Mouse (Mus musculus) embryonic facial prominence, embryonic 15.5 days (tissue): ENCODE results near the gene Ntrk3. TPM values are rescaled to one million over a fixed set of nuclear protein-coding genes. Genes with fewer than 3 reads are reported as not detected.

ENCODE experiments used
- ATAC-seq: fragments of 200-750 bp; cut with Nextera tagmentation; 2 replicates; pipeline ENCODE4 v1.8.0; 2017; ENCODE audit warnings: low read depth, moderate TSS enrichment; ENCODE audit not compliant: insufficient number of reproducible peaks, low FRiP score, low TSS enrichment
- H3K27ac ChIP-seq: fragments of 300-500 bp; sonication (generic); replicated peaks from 2 replicates; pipeline ENCODE4 v1.5.1; 2015; ENCODE audit warnings: mild to moderate bottlenecking, inconsistent platforms
- H3K27me3 ChIP-seq: fragments of 300-500 bp; sonication (generic); 2 replicates; pipeline ENCODE4 v1.6.1; 2015; ENCODE audit warnings: inconsistent platforms
- H3K36me3 ChIP-seq: fragments of 300-500 bp; sonication (generic); 2 replicates; pipeline ENCODE4 v1.6.1; 2015; ENCODE audit warnings: mild to moderate bottlenecking, inconsistent platforms
- H3K4me1 ChIP-seq: fragments of 300-500 bp; sonication (generic); 2 replicates; pipeline ENCODE4 v1.6.1; 2015; ENCODE audit warnings: inconsistent platforms
- H3K4me2 ChIP-seq: fragments of 300-500 bp; sonication (generic); replicated peaks from 2 replicates; pipeline ENCODE4 v1.6.1; 2015; ENCODE audit warnings: mild to moderate bottlenecking, inconsistent platforms
- H3K4me3 ChIP-seq: fragments of 300-500 bp; sonication (generic); replicated peaks from 2 replicates; pipeline ENCODE4 v1.5.1; 2015; ENCODE audit warnings: mild to moderate bottlenecking, inconsistent platforms
- H3K9ac ChIP-seq: fragments of 300-500 bp; sonication (generic); 2 replicates; pipeline ENCODE4 v1.6.1; 2015; ENCODE audit warnings: inconsistent platforms
- H3K9me3 ChIP-seq: fragments of 300-500 bp; sonication (generic); replicated peaks from 2 replicates; pipeline ENCODE4 v1.6.1; 2016; ENCODE audit warnings: inconsistent platforms
- WGBS: fragments of 180-500 bp; shearing (Covaris S2); methylation state at CpG from one replicate; pipeline ENCODE4 v1.1.7; 2015; 5-methylcytosine and 5-hydroxymethylcytosine counted together
- polyA plus RNA-seq: library from polyadenylated mRNA; unstranded; fragments of >200 nt; fragmentation: Nextera tagmentation; extraction: Ambion mirVana; gene quantifications from 2 replicates; pipeline ENCODE4 v1.2.1, GENCODE M21; 2015

Gene Ntrk3
- polyA plus RNA-seq, 1 experiment from 2014 or later, result 4.0 TPM

DNA sequence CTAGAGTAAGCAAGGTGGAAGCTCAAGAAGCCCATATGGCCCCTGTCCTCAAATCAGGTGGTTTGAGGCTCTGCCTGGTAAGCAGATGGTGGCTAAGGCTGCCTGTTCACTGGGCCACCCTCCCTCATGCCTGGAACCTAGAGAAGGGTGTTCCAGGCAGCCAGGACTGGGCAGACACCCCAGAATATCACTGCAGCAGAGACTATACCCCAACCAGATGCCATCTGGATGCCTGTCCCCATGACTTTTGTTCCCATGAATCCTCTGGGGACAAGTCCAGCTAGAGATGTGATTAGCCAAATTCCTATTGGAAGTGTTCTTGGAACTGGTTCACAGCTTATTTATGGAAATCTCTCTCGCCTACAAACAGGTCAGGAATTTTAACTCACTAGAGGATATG, 351.8 kb downstream of the Ntrk3 start:
- WGBS, result 57% methylated on average over 1 of the region's 1 CpGs
- no peaks in the 10 kb centered on the region for H3K36me3 ChIP-seq
- H3K4me3 ChIP-seq, result no peak overlapping the region
- no peak overlapping the region for H3K27ac ChIP-seq
- no peaks in the 10 kb centered on the region for H3K4me1 ChIP-seq
- H3K9ac ChIP-seq, result no peak overlapping the region
- no peak overlapping the region for H3K4me2 ChIP-seq
- H3K9me3 ChIP-seq, result no peaks in the 10 kb centered on the region
- H3K27me3 ChIP-seq, result no peaks in the 10 kb centered on the region
- no peak for ATAC-seq

DNA sequence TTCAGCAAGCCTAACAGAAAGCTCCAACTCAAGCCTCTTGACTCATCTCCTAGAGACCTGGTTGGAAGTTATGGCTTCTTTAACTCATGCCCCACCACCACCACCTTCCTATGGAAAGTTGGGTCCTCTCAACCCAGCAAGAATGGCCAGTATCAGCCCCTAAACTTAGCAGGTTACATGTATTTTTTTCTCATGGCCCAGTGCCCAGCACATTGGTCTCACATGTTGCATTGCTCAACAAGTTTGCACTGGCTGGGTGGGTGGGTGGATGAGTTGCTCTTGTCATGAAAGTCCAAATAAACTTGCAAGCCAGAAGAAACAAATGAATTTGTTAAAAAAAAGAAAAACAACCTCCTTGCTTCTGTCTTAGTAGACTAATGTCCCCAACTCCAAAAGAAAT, 353.7 kb downstream of the Ntrk3 start:
- H3K9ac ChIP-seq, result no peak overlapping the region
- no peak overlapping the region for H3K4me2 ChIP-seq
- ATAC-seq, result no peak
- H3K27me3 ChIP-seq, result no peaks in the 10 kb centered on the region
- H3K4me3 ChIP-seq, result no peak overlapping the region
- H3K9me3 ChIP-seq, result no peaks in the 10 kb centered on the region
- no peak overlapping the region for H3K27ac ChIP-seq
- no peaks in the 10 kb centered on the region for H3K4me1 ChIP-seq
- H3K36me3 ChIP-seq, result no peaks in the 10 kb centered on the region

DNA sequence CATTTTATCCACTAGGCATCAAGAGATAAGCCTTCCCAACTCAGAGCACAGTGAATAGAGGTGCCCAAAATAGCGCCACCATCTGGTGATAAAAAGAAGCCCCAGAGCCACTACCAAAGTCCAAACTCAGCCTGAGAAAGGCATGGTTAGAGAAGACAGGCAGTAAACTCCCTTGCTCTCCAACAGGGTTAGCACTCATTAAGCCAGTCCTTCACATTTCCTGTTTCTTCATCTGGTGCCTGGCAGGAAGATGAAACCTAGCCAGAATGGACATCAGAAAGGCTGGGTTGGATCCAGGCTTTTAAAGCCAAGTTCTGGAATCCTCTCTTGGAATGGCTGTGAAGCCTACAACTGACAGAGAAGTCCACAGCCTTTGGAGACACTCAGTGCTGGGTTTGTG, 355.7 kb downstream of the Ntrk3 start:
- no peaks in the 10 kb centered on the region for H3K27me3 ChIP-seq
- H3K27ac ChIP-seq, result no peak overlapping the region
- ATAC-seq, result no peak
- H3K4me1 ChIP-seq, result no peaks in the 10 kb centered on the region
- no peak overlapping the region for H3K9ac ChIP-seq
- H3K36me3 ChIP-seq, result no peaks in the 10 kb centered on the region
- no peak overlapping the region for H3K4me3 ChIP-seq
- no peaks in the 10 kb centered on the region for H3K9me3 ChIP-seq
- WGBS, result 17% methylated on average over 1 of the region's 1 CpGs
- no peak overlapping the region for H3K4me2 ChIP-seq

DNA sequence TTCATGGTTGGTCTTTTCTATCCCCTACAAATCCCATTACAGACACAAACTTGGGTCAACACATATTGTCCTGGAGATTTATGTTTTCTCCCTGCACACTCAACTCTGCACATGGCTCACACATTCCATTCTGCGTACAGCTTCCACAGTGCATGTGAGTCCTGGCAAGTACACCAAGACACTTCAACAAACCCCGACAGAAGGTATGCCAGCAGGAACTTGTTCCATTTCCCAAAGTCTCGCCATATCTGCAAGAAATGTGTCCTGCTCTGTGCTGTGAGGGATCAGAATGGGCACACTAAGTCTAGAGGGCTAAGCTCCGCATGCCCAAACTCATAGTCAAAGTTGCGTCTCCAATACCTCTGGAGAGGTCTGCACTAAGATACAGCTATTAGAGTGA, 358.0 kb downstream of the Ntrk3 start:
- 85% methylated on average over 5 of the region's 5 CpGs for WGBS
- no peak overlapping the region for H3K4me2 ChIP-seq

DNA sequence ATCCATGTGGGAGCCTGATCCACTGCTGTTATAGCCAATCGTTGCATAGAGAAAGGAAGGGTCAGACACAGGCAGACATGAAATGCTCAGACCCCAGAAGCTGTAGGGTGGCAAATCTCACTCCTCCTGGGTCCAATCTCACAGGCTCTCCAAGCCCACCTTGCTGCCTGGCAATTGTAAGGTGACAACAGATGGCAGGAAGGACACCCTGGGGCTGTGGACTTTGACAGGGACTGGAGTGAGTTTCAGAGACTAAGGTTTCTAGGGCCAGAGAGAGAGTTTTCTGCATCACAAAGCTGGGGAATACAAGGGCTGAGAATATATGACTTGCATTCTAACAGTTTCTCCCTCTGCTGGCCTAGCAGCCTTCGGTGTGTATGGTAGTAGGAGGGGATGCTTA, 359.5 kb downstream of the Ntrk3 start:
- Histone ChIP-seq H3K36me3 (no peaks in the 10 kb centered on the region), H3K4me2 (no peak overlapping the region), H3K4me3 (no peak overlapping the region), H3K9ac (no peak overlapping the region), H3K27me3 (no peaks in the 10 kb centered on the region), H3K9me3 (no peaks in the 10 kb centered on the region), H3K4me1 (no peaks in the 10 kb centered on the region), H3K27ac (no peak overlapping the region)
- no peak for ATAC-seq
- 65% methylated on average over 2 of the region's 2 CpGs for WGBS

More for the DNA sequence above, 358.0 kb downstream of the Ntrk3 start:
- Histone ChIP-seq H3K4me1 (no peaks in the 10 kb centered on the region), H3K4me3 (no peak overlapping the region), H3K27ac (no peak overlapping the region), H3K9ac (no peak overlapping the region), H3K36me3 (no peaks in the 10 kb centered on the region), H3K27me3 (no peaks in the 10 kb centered on the region), H3K9me3 (no peaks in the 10 kb centered on the region)
- no peak for ATAC-seq

DNA sequence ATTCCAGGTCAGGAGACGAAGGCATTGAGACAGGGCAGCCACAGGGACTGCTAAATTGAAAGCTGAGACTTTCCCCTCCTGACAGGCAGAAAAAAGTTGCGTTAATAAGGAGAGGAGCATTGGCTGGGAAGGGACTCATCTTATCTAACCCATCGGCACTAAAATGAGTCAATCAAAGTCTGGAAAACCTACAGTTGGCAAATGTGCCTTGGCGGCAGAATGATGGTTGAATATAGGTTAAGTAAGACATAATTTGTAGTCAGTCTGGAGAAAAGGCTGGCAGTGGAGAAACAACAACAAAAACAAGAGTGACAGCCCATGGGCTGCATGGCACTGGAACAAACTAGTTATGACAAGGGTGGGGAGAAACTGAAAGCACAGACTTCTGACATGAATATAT, 360.9 kb downstream of the Ntrk3 start:
- no peaks in the 10 kb centered on the region for H3K9me3 ChIP-seq
- H3K27me3 ChIP-seq, result no peaks in the 10 kb centered on the region
- no peak overlapping the region for H3K27ac ChIP-seq
- H3K4me3 ChIP-seq, result no peak overlapping the region
- H3K9ac ChIP-seq, result no peak overlapping the region
- no peak for ATAC-seq
- no peaks in the 10 kb centered on the region for H3K36me3 ChIP-seq
- WGBS, result 67% methylated on average over 4 of the region's 4 CpGs
- no peak overlapping the region for H3K4me2 ChIP-seq
- H3K4me1 ChIP-seq, result no peaks in the 10 kb centered on the region

DNA sequence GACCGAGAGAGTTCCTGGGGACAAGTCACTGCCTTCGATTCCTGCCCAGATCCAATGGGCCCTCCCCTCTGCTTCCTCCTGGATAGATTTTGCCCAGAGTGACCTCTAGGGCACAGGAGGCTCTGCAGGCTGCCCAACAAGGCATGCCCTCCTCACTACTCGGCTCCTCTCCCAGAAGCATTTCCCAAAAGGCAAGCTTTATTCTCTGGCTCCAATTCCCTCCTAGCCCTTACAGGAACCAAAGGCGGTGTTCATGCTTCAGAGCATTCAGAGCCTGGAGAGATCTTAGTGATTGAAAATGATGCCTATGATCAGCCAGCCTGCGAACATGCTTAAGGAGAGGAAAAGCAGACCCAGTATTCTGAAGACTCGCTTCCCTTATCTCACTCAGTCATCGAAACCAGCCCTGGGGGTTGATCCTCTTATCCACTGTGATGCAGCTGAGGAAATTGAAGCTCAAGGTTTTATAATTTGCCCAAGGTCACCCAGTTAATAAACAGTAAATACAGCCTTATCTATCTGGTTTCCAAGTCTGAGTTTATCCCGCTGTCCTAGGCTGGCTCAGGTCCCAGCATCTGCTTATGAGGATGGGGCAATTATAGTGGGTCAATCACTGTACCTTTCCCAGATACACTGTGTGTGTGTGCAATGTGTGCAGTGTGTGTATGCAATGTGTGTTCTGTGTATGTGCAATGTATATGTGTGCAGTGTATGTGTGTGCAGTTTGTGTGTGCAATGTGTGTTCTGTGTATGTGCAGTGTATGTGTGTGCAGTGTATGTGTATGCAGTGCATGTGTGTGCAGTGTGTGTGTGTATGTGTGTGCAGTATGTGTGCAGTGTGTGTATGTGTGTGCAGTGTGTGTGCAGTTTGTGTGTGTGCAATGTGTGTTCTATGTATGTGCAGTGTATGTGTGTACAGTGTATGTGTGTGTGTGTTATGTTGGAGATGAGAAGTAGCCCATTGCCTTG, 376.2 kb downstream of the Ntrk3 start:
- no peaks in the 10 kb centered on the region for H3K9me3 ChIP-seq
- H3K9ac ChIP-seq, result no peak overlapping the region
- H3K36me3 ChIP-seq, result no peaks in the 10 kb centered on the region
- no peak overlapping the region for H3K27ac ChIP-seq
- H3K4me3 ChIP-seq, result no peak overlapping the region
- WGBS, result 62% methylated on average over 8 of the region's 8 CpGs
- H3K4me1 ChIP-seq, result no peaks in the 10 kb centered on the region
- H3K4me2 ChIP-seq, result no peak overlapping the region
- no peak for ATAC-seq
- H3K27me3 ChIP-seq, result no peaks in the 10 kb centered on the region

DNA sequence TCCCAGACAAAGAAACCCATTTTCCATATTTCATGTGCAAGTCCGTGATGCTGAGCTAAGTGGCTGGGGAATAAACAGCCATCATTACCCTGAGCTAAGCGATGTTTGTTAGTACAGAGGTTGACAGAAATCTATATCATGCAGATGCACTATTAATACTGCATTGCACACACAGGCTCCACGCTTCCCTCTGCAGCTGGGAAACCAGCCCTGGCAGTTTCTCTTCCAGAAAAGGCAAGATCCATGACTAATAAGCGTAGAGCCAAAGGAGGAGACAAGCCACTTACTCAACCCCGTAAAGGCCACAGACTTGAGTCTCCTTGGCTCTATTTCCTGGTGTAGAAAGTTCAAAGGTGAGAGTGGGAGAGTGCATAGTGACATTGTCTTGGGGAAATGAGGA, 390.3 kb downstream of the Ntrk3 start:
- H3K4me2 ChIP-seq, result no peak overlapping the region
- no peak overlapping the region for H3K4me3 ChIP-seq
- H3K27me3 ChIP-seq, result no peaks in the 10 kb centered on the region
- 61% methylated on average over 5 of the region's 5 CpGs for WGBS
- no peak for ATAC-seq
- H3K36me3 ChIP-seq, result no peaks in the 10 kb centered on the region
- H3K9me3 ChIP-seq, result no peaks in the 10 kb centered on the region
- H3K9ac ChIP-seq, result no peak overlapping the region
- H3K27ac ChIP-seq, result no peak overlapping the region
- H3K4me1 ChIP-seq, result no peaks in the 10 kb centered on the region

DNA sequence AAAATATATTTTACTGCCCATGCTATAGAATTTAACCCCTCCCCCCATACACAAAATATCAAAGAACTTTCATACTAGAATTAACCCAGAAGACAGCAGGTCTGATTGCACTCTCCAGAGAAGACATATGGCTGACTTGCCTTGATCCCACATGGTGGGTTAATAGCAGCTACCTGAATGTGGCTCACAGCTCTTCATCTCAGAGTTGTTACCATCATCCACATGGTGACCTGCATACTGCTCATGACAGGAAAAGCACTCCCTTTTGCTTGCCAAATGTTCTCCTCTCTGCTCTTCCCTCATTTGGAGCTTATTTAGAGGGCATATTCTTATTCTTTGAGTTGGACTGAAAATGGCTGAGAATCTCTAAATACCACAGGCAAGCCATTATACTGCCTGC, 404.4 kb downstream of the Ntrk3 start:
- Histone ChIP-seq H3K27ac (no peak overlapping the region), H3K9me3 (no peaks in the 10 kb centered on the region), H3K4me2 (no peak overlapping the region), H3K4me1 (no peaks in the 10 kb centered on the region), H3K36me3 (no peaks in the 10 kb centered on the region), H3K27me3 (no peaks in the 10 kb centered on the region), H3K9ac (no peak overlapping the region), H3K4me3 (no peak overlapping the region)
- ATAC-seq, result no peak

DNA sequence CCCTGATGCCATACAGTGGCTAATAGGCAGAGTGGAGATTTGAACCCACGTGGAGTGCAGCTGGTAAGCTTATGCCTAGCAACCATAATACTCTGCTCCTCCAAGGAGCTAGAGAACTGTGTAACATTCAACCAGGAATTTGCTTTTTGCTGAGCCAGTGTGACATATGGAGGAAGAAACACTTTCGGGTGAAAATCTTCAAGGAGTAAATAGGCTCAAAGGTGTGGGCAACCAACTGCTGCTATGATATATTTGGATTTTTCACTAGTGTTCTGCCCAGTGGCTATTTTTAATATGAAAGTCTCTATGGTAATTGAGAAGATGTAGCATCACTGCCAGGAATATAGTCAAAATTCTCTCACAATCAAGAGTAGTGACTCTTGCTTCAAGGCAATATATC, 409.5 kb downstream of the Ntrk3 start:
- Histone ChIP-seq H3K4me3 (no peak overlapping the region), H3K27ac (no peak overlapping the region), H3K27me3 (no peaks in the 10 kb centered on the region), H3K9ac (no peak overlapping the region), H3K36me3 (no peaks in the 10 kb centered on the region), H3K4me1 (no peaks in the 10 kb centered on the region), H3K9me3 (no peaks in the 10 kb centered on the region), H3K4me2 (no peak overlapping the region)
- 83% methylated on average over 2 of the region's 2 CpGs for WGBS
- ATAC-seq, result no peak

DNA sequence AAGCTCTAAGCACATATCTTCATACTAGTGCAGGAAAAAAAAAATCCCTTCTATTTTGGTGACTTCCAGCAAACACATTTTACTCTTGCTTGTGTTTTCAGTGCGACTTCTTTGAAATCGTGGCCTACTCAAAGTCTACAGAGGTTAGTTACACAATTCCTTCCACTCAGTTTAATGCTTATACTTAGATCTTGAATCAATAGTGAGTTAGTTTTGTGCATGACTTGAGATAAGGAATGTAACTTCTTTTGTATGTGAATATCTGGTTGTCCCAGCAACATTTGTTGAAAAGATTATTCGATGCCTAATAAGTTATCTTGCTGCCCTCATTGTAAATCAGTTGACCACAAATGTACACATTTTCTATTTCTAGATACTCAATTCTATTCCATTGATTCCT, 411.6 kb downstream of the Ntrk3 start:
- Histone ChIP-seq H3K4me3 (no peak overlapping the region), H3K9me3 (no peaks in the 10 kb centered on the region), H3K9ac (no peak overlapping the region), H3K4me1 (no peaks in the 10 kb centered on the region), H3K27me3 (no peaks in the 10 kb centered on the region), H3K27ac (no peak overlapping the region), H3K4me2 (no peak overlapping the region), H3K36me3 (no peaks in the 10 kb centered on the region)
- no peak for ATAC-seq
- WGBS, result 75% methylated on average over 3 of the region's 3 CpGs

DNA sequence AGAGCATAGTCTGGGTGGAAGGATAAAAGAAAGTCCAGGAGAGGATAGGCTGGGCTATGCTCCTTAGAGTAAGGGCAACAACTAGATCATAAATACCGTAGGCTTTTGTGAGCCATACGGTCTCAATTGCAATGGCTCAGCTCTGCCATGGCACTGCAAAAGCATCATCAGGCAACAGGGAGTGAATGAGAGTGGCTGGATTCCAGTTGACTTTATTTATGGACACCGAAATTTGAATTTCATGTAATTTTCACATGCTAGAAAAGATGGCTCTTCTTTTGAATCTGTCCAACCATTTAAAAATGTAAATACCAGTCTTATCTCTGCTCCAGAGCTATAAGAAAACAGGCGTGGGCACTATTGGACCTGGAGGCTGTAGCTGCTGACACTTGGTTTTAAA, 419.2 kb downstream of the Ntrk3 start:
- no peaks in the 10 kb centered on the region for H3K36me3 ChIP-seq
- no peak overlapping the region for H3K9ac ChIP-seq
- no peaks in the 10 kb centered on the region for H3K9me3 ChIP-seq
- 87% methylated on average over 4 of the region's 4 CpGs for WGBS
- H3K27me3 ChIP-seq, result no peaks in the 10 kb centered on the region
- H3K4me1 ChIP-seq, result no peaks in the 10 kb centered on the region
- no peak for ATAC-seq
- H3K27ac ChIP-seq, result no peak overlapping the region
- H3K4me3 ChIP-seq, result no peak overlapping the region
- H3K4me2 ChIP-seq, result no peak overlapping the region
